Mouse (Mus musculus) forebrain, embryonic 16.5 days (tissue): ENCODE measurements around the gene Slc38a2. TPM values are rescaled to one million over a fixed set of nuclear protein-coding genes. Genes with fewer than 3 reads are reported as not detected.

Experiments used
- ATAC-seq: fragments of 200-750 bp; cut with Nextera tagmentation; 2 replicates; pipeline ENCODE4 v1.8.0; 2017; ENCODE audit warnings: mild to moderate bottlenecking, moderate library complexity
- H3K27ac ChIP-seq: fragments of 300-500 bp; sonication (generic); 2 replicates; pipeline ENCODE4 v1.5.1; 2014; ENCODE audit warnings: low read length, control low read depth
- H3K27me3 ChIP-seq: fragments of 300-500 bp; sonication (generic); replicated peaks from 2 replicates; pipeline ENCODE4 v1.6.1; 2014; ENCODE audit warnings: low read length; ENCODE audit not compliant: control insufficient read depth, insufficient read depth
- H3K36me3 ChIP-seq: fragments of 300-500 bp; sonication (generic); 2 replicates; pipeline ENCODE4 v1.6.1; 2014; ENCODE audit not compliant: control insufficient read depth, insufficient read depth
- H3K4me1 ChIP-seq: fragments of 300-500 bp; sonication (generic); replicated peaks from 2 replicates; pipeline ENCODE4 v1.6.1; 2014; ENCODE audit warnings: low read length; ENCODE audit not compliant: control insufficient read depth, insufficient read depth
- H3K4me2 ChIP-seq: fragments of 300-500 bp; sonication (generic); 2 replicates; pipeline ENCODE4 v1.6.1; 2014; ENCODE audit warnings: mild to moderate bottlenecking, low read length, control low read depth
- H3K4me3 ChIP-seq: fragments of 300-500 bp; sonication (generic); replicated peaks from 2 replicates; pipeline ENCODE4 v1.5.1; 2014; ENCODE audit warnings: mild to moderate bottlenecking, low read length, control low read depth
- H3K9ac ChIP-seq: fragments of 300-500 bp; sonication (generic); replicated peaks from 2 replicates; pipeline ENCODE4 v1.6.1; 2014; ENCODE audit warnings: low read depth, low read length, control low read depth
- H3K9me3 ChIP-seq: fragments of 300-500 bp; sonication (generic); 2 replicates; pipeline ENCODE4 v1.6.1; 2016; ENCODE audit warnings: low read length; ENCODE audit not compliant: control insufficient read depth
- WGBS: fragments of 180-500 bp; shearing (Covaris S2); extraction: QIAGEN DNeasy Blood & Tissue Kit; methylation state at CpG from one replicate; pipeline ENCODE4 v1.1.7; 2014; 5-methylcytosine and 5-hydroxymethylcytosine counted together
- polyA plus RNA-seq: library from polyadenylated mRNA; unstranded; fragments of >200 nt; fragmentation: Nextera tagmentation; extraction: Ambion mirVana; gene quantifications from 2 replicates; pipeline ENCODE4 v1.2.1, GENCODE M21; 2015

Gene Slc38a2
- polyA plus RNA-seq, 1 experiment from 2014 or later: 161 TPM

DNA sequence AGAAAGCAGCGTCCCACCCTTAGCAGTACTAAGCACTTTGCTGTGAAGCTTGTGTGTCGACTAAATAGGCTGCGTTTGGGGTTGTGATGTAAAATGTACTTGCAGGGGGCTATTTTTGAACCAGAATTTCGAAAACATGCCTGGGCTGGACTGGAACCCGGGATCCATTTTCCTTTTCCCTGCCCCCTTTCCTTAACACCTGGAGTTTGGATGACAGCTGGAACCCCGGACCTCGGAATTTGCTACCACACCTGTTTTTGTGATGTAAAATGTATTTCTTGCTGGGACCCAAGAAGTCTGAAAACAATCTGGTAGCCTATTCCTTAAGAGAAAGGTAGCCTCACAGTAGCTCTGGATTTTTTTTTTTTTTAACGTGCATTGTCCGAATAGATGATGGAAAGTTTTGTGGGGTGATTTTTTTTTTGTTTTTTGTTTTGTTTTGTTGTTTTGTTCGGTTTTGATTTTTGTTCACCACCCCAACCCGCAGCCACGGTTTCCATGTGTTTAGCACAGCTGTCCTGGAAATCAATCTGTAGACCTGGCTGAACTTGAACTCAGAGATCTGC is 3.0 kb upstream of the Slc38a2 start:
- H3K4me2 ChIP-seq: no peak overlapping the region
- peaks cover under 1% of the 10 kb centered on the region for H3K36me3 ChIP-seq
- H3K4me3 ChIP-seq: no peak overlapping the region
- WGBS: 90% methylated on average over 12 of the region's 12 CpGs
- H3K27ac ChIP-seq: no peak overlapping the region
- no peaks in the 10 kb centered on the region for H3K27me3 ChIP-seq
- no peaks in the 10 kb centered on the region for H3K9me3 ChIP-seq
- peaks cover 8% of the 10 kb centered on the region for H3K4me1 ChIP-seq
- H3K9ac ChIP-seq: no peak overlapping the region
- ATAC-seq: no peak

DNA sequence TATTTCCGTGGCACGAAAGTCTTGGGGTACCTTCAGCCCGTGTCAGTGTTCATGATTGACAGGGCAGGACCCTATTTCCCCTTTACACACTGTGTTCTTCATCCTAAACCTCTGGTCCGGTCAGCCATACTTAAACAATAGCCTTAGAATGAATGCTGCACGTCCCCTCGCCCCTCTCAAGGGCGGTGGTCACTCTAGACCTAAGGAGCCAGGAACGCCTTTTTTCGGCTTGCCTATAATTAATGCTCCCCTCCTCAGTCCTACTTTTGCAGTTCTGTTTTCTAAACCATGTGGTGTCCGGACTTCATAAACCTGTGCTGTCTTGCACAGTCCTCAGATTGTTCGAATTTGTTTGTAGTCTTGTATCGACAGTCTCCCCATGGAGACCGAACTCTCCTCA is 1.2 kb upstream of the Slc38a2 start:
- ATAC-seq: no peak
- WGBS: 40% methylated on average over 13 of the region's 13 CpGs
- peak overlapping the region; percentile 50 for H3K4me2 ChIP-seq
- no peak overlapping the region for H3K9ac ChIP-seq
- peaks cover 3% of the 10 kb centered on the region for H3K36me3 ChIP-seq
- H3K4me3 ChIP-seq: no peak overlapping the region
- peaks cover 26% of the 10 kb centered on the region for H3K4me1 ChIP-seq
- H3K27me3 ChIP-seq: no peaks in the 10 kb centered on the region
- no peak overlapping the region for H3K27ac ChIP-seq
- H3K9me3 ChIP-seq: no peaks in the 10 kb centered on the region

DNA sequence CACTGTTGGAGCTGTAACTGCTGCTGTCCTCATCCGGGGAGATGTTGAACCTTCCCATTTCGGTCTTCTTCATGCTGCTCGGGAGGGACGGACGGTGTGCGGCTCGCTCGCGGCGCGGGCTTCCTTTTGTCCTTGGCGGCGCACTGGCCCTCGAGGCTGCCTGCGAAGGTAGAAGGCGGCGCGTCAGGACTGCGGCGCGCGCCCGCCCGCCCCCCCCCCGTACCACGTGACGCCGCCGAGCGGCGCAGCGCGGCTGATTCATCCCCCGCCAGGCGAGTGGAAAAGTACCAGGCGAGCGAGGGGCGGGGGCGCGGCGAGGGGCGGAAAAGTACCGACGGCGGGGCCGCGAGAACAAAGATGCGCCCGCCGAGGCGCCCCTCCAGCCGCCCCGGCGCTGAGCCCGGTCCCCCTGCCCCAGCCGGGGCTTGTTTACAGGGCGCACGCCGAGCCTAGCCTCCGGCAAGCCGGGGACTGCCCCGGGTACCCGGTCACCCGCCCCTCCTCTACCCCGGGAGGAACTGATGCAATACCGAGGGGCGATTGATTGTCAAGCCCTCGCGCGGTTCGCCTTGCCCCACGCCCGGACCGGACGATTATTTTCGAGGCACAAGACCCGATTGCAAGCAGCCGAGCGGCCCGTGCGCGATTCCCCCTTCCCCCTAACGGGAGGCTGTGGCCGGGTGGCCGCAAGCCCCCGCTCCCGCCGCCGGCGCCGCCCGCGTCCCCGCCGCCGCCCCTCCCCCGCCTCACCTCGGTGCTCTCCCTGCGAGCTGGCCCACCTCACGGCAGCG is 677 bp downstream of the Slc38a2 start:
- Histone ChIP-seq H3K4me2 (peak overlapping the region; percentile 69), H3K4me3 (peak overlapping the region; percentile 90), H3K4me1 (peaks cover 36% of the 10 kb centered on the region), H3K27ac (peak overlapping the region; percentile 100), H3K9ac (peak overlapping the region; percentile 100), H3K27me3 (no peaks in the 10 kb centered on the region), H3K36me3 (peaks cover 17% of the 10 kb centered on the region), H3K9me3 (no peaks in the 10 kb centered on the region)
- under 1% methylated on average over 81 of the region's 101 CpGs for WGBS
- peak; percentile 85 for ATAC-seq

DNA sequence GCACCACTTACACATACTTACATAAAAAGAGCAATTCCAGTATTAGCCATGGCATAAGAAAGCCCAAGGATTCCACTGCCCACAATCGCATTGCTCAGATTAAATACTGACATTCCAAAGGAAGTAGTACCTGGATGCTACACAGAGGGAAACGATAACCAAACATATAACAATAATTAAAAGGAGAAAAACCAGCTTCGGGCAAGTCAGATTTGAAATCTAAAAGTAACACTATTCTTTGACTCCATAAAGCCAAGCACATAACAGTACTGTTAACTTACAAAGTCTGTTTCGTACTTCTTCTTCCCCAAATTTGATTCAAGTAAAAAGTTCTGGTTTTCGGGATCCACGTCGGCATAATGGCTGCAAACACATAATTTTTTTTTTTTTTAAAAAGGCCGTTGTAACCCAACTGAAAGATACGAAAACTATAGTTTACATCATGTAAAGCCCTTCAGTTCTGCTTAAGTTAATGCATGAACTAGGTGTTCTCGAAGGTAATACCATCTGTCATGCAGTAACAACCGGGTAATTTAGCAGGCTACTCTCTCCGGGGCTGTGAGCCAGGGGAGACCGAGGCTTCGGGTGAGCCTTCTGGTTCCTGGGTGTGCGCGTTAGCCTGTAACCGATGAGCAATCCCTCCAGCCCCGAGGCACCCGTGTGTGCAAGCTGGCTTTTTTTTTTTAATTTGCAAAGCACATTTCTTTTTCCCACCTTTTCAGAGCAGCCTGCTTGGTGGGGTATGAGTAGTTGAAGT is 1.5 kb downstream of the Slc38a2 start:
- Histone ChIP-seq H3K4me1 (peaks cover 39% of the 10 kb centered on the region), H3K9me3 (no peaks in the 10 kb centered on the region), H3K27me3 (no peaks in the 10 kb centered on the region), H3K27ac (peak overlapping the region; percentile 100), H3K36me3 (peaks cover 22% of the 10 kb centered on the region), H3K4me3 (peak overlapping the region; percentile 90), H3K9ac (peak overlapping the region; percentile 100), H3K4me2 (peak overlapping the region; percentile 69)
- peak; percentile 12 for ATAC-seq
- WGBS: 16% methylated on average over 19 of the region's 19 CpGs

DNA sequence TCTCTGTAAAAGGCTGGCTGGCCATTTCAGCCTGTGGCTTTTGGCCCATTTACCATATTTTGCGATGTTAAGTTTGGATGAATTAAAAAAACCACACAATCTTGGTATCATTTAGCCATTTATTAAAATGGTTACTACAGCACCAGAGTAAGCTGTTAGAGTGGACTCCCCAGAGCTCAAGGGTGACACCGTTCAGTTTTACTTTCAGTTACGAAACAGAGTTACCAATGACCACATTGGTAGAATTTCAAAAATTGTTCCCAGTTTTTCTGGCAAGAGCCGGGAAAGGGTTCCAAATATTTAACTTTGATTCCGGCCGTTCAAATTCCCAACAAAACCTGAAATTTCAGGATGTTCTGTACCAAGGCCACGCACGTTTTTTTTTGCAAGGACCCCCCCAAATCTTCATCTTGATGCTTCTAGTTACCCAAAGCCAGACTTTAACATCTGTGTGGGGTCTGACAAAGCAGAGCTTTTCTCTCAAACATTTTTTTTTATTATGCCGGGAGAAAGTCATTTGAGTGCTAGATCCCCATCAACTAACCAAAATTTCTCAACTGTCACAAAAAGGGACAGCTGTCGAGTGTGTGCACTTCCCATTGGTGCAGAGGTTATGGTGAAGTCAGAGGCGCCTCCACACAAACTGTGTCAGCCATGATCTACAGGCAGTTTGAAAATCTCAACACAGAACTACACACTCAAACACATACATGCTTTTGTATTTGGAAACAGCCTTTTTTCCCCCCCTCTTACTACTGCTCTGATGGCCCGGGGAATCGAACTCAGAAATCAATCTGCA is 2.8 kb downstream of the Slc38a2 start:
- no peak overlapping the region for H3K27ac ChIP-seq

DNA sequence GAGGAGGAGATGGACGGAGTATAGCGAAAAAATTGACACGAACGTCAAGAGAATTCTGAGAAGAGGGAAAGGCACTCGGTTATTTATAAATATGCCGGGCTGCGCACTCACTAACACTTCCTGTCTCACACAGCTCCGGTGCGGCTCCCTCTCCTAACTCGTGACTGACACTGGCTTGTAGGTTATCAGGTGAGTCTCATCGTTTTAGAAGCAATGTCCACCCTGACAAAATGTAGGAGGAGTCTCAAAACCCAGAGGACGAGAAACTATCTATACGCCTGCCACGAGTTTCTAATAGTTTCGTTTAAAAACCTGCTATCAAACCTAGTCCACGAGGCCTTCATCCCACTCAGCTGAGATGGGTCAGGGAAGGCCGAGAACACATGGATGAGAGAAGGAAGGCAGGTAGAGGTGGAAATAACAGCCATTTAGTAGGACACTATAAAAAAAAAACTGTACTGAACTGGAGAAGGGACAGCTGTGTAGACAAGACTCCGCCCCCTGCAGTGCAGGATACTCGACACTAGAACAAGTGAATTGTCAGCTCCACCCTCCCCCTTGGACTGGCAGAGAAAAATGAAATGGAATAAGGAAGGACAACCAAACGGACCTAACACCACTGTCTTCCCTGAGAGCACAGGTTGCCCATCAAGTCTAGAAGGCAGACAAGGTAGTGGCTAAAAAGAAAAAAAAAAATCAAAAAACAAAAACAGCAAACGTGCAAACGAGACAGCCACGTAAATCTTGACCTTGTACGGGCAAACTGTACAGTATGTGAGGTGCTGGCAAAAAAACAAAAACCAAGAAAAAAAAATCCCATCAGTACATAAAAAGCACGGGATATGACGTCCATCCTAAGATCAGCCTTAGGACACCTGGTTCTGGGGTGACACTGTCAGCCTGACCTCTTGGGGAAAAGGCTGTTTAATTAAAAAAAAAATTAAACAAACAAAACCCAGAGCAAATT is 3.8 kb downstream of the Slc38a2 start:
- peak overlapping the region; percentile 90 for H3K4me3 ChIP-seq
- no peaks in the 10 kb centered on the region for H3K27me3 ChIP-seq
- WGBS: 74% methylated on average over 26 of the region's 26 CpGs
- no peak for ATAC-seq
- H3K4me1 ChIP-seq: peaks cover 37% of the 10 kb centered on the region
- no peaks in the 10 kb centered on the region for H3K9me3 ChIP-seq
- H3K27ac ChIP-seq: no peak overlapping the region
- H3K36me3 ChIP-seq: peaks cover 45% of the 10 kb centered on the region
- H3K4me2 ChIP-seq: peak overlapping the region; percentile 69
- 0 out of 2 replicates have a peak overlapping the region, but pooled peaks have one; percentile 14 for H3K9ac ChIP-seq

More for the DNA sequence above, 2.8 kb downstream of the Slc38a2 start:
- no peaks in the 10 kb centered on the region for H3K9me3 ChIP-seq
- peak overlapping the region; percentile 90 for H3K4me3 ChIP-seq
- ATAC-seq: no peak
- no peaks in the 10 kb centered on the region for H3K27me3 ChIP-seq
- H3K4me2 ChIP-seq: peak overlapping the region; percentile 69
- peaks cover 39% of the 10 kb centered on the region for H3K4me1 ChIP-seq
- peak overlapping the region; percentile 14 for H3K9ac ChIP-seq
- peaks cover 36% of the 10 kb centered on the region for H3K36me3 ChIP-seq
- WGBS: 58% methylated on average over 13 of the region's 13 CpGs

DNA sequence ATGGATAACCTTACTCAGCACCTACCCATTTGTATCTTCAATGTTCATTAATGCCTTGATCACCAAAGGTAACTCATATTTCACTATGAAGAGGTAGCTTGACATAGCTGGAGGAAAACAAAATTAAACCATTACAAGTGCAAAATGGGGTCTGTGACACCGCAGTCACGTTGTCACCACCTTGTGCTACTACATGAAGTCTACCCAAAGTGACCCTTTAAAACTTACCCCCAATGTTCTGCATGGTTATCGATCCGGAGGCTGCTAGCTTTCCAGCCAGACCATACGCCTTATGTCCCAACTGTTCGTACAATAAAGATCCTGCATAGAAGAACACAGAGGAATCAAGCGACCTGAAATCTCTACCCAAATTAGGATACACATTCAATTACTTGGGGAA is 4.5 kb downstream of the Slc38a2 start:
- Histone ChIP-seq H3K4me3 (no peak overlapping the region), H3K9me3 (no peaks in the 10 kb centered on the region), H3K27me3 (no peaks in the 10 kb centered on the region), H3K36me3 (peaks cover 51% of the 10 kb centered on the region), H3K27ac (no peak overlapping the region), H3K9ac (no peak overlapping the region), H3K4me2 (no peak overlapping the region), H3K4me1 (peaks cover 33% of the 10 kb centered on the region)
- ATAC-seq: no peak
- WGBS: 88% methylated on average over 7 of the region's 7 CpGs

DNA sequence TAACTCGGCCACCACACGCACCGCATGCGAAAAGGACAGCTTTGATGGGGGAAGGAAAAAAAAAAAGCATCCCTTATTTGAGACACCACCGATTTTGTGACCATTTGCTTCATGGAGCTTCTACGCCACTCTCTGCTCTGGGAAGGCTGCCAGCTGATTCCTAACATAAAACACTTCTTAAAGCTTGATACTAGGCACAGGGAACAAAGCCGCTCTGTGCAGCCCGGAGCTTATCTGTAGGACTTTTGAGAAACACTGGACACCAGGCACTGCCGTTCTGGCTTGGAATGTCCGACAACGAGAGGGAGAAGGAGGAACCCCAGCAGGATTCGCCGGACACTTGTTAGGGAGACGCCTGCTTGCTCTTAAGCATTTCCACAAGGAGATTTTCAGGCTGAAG is 5.8 kb downstream of the Slc38a2 start:
- 57% methylated on average over 14 of the region's 14 CpGs for WGBS
- H3K4me2 ChIP-seq: no peak overlapping the region
- H3K9ac ChIP-seq: no peak overlapping the region
- H3K36me3 ChIP-seq: peaks cover 57% of the 10 kb centered on the region
- H3K27ac ChIP-seq: no peak overlapping the region
- peaks cover 35% of the 10 kb centered on the region for H3K4me1 ChIP-seq
- no peak overlapping the region for H3K4me3 ChIP-seq
- no peaks in the 10 kb centered on the region for H3K27me3 ChIP-seq
- no peak for ATAC-seq
- no peaks in the 10 kb centered on the region for H3K9me3 ChIP-seq
